Mouse (Mus musculus) lung, adult 2 months (tissue): Measurements from ENCODE around the gene Arhgdia. TPM values are rescaled to one million over a fixed set of nuclear protein-coding genes. Genes with fewer than 3 reads are reported as not detected.
"Not testable (repeated sequence)": the region's sequence is repeated elsewhere in the genome, so short reads cannot be mapped to it uniquely, and the experiment has no call there.

ENCODE experiments used
- DNase-seq: peaks from one replicate; pipeline ENCODE4 v3.0.0; 2022
- H3K4me1 ChIP-seq: fragments of 200-500 bp; 2 replicates; pipeline ENCODE4 v1.6.1; 2011; ENCODE audit warnings: low read length; ENCODE audit not compliant: control insufficient read depth, insufficient read depth
- H3K4me3 ChIP-seq: fragments of 200-500 bp; replicated peaks from 2 replicates; pipeline ENCODE3; 2011; ENCODE audit warnings: low read depth, mild to moderate bottlenecking, control low read depth, low read length; ENCODE audit errors: extremely low read depth
- CTCF ChIP-seq: fragments of 200-500 bp; IDR thresholded peaks from 2 replicates; pipeline ENCODE4 v1.5.1; 2011; ENCODE audit warnings: mild to moderate bottlenecking, low read length, control low read depth; ENCODE audit not compliant: insufficient read depth
- POLR2A ChIP-seq: fragments of 200-500 bp; IDR thresholded peaks from 2 replicates; pipeline ENCODE4 v1.6.1; 2011; ENCODE audit warnings: low read depth, mild to moderate bottlenecking, control low read depth, low read length, borderline replicate concordance; ENCODE audit errors: extremely low read depth
- WGBS: fragments of 180-500 bp; shearing (Covaris S2); methylation state at CpG from one replicate; pipeline ENCODE4 v1.1.7; 2018; 5-methylcytosine and 5-hydroxymethylcytosine counted together
- polyA plus RNA-seq: library from polyadenylated mRNA; depleted of rRNA; stranded (reverse); fragments of >200 nt; gene quantifications from 2 replicates; pipeline ENCODE4 v1.2.3, GENCODE M21; 2012

Gene Arhgdia
- polyA plus RNA-seq, 1 experiment = 890 TPM

DNA sequence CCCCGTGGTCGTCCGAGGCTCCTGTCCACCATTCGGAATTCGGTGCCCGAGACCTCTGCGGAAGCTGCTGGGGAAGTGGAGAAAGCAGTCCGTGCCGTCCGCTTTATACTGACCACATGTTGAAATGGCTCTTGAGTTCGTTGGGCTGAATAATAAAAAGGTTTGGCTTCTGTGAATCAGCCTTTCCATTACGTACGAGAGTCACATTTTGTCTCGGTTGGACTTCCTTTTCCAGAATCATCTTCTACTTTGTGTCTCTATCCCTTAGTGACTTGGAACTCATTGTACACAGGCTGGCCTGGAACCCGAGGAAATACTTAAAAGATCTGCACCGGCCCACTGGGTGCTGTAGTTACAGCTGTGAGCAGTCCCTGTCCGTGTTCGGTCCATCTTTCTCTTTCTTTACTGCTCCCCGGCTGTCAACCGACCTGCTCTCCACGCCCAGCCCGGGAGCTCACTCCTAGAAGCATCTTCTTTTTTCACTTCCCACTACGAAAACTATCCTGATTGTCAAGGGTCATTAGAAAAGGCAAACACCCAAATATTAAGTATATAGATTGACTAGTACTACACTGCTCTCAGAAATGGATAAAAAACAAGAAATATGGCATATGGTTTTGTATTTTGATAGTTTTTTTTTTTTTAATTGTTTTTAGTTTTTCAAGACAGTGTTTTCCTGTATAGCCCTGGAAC lies 7.7 kb downstream of the Arhgdia start:
- no peak for DNase-seq
- whole genome bisulfite sequencing = under 1% methylated on average over 23 of the region's 23 CpGs
- peaks cover 9% of the 10 kb centered on the region for H3K4me1 ChIP-seq
- TF ChIP-seq POLR2A (no peak), CTCF (no peak)
- peak overlapping the region; percentile 85 for H3K4me3 ChIP-seq

DNA sequence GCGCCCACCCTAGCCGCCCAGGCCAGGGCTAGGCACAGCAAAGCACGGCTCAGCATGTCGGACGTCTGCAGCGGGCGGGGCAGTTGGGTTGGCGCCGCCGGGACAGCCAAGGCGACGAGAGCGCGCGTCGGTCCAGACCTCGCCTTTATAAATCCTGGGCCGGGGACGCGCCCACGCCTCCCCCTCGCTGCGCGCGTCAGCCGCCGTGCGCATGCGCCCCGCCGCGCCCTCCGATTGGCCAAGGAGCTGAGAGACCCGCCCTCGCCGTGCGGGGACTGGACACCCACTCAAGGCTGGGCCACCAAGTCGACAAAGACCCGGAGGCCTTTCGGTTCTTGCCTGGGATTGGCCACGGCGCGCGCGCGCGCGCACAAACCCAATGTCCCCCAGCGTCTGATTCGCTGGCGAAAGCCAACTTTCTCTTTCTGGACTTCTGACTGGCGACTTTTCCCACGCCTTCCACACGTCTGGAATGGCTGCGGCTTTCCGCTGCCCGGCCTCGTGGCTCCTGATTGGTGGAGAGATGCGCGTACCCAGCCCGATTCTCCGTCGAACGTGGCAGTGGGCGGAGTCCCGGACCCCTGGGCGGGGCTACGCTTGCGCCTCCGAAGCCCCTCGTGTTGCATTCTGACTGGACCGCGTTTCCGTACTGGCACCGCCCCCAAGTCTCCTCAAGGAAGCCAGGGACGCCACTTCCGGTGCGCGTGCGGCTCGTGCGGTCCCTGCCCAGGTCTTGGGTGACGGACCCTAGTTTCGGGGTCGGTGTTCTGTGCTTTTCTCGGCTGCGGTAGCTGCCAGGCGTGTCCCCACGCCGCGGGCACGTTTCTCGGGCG lies 8.5 kb downstream of the Arhgdia start, which contains the start of gene P4hb:
Gene P4hb, minus strand, starts transcription at position 502 of the 833 bp plus-strand sequence.
- Histone ChIP-seq H3K4me1 (peaks cover 9% of the 10 kb centered on the region), H3K4me3 (peak within 1 kb of the TSS; percentile 97)
- TF ChIP-seq CTCF (no peak), POLR2A (peak; percentile 97)
- WGBS = under 1% methylated on average over 93 of the region's 94 CpGs
- peak; percentile 99 for DNase-seq

DNA sequence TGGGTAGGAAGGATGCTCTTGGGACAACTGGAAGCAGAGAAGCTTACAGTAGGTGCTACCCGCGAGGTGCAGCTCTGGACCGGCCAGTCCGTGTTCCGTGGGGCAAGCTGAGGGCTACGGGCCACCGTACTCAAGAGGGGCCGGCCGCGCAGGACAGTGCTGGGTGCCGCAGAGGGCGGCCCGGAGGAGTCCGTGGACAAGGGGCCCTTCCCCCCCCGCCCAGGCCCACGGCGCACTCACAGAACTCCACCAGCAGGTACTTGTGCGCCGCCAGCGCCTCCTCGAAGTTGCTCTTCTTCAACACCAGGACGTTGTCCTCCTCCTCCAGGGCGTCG lies 9.0 kb downstream of the Arhgdia start:
- no peak for TF ChIP-seq POLR2A
- no peak for TF ChIP-seq CTCF
- WGBS = under 1% methylated on average over 24 of the region's 24 CpGs
- DNase-seq = no peak
- peak overlapping the region; percentile 97 for H3K4me3 ChIP-seq
- H3K4me1 ChIP-seq = peaks cover 9% of the 10 kb centered on the region

DNA sequence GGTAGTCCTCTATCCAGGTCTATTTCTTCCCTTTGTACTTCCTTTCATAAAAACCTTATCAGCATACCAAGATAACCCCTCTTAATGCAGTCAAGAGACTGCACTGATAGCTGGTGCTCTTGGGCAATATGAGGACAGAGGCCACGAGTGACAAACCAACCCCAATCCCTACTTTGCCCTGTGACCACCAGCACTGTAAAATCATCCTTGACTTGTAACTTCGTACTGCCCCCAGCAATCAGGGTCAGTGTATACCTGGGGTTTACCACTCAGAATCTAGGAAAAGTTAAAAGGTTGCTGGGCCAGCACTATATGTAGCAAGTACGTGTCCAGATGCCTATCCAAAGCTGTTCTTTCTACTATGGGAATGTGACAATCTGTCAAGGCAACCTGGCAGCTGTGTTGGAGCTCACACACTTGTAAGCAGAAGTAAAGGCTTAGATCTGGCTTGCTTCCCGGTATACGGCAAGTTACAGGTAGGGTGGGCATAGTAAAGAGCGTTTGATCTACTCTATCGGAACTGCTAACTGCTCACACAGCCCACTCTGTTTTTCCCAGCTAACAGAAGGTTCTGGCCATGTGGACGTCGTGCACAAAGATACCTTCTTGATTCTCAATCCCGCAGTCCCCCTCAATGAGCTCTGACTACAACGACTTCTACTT lies 9.5 kb downstream of the Arhgdia start:
- TF ChIP-seq POLR2A = no peak
- no peak for TF ChIP-seq CTCF
- peak overlapping the region; percentile 97 for H3K4me3 ChIP-seq
- DNase-seq = no peak
- 6% methylated on average over 11 of the region's 11 CpGs for WGBS
- H3K4me1 ChIP-seq = peaks cover 9% of the 10 kb centered on the region

DNA sequence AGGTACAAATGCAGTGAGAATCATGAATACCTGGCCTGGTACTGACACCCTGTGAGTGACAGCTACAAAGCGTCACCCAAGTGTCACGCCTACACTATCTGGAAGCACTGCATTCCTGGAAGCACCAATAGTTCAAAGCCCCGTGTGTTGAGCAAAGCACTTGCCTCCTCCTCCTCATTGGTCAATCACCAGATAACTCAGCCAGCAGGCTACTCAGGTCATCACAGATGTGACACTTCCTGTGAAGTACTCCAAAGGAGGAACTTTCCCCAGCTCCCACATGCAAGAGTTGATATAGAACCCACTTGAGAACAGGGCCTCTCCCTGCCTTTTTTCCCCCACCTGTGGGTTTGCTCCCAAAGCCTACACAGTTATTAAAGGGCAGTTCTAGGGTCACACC lies 10.3 kb downstream of the Arhgdia start:
- DNase-seq = no peak
- Histone ChIP-seq H3K4me3 (no peak overlapping the region), H3K4me1 (peaks cover 9% of the 10 kb centered on the region)
- TF ChIP-seq POLR2A (no peak), CTCF (no peak)
- 45% methylated on average over 3 of the region's 3 CpGs for WGBS

DNA sequence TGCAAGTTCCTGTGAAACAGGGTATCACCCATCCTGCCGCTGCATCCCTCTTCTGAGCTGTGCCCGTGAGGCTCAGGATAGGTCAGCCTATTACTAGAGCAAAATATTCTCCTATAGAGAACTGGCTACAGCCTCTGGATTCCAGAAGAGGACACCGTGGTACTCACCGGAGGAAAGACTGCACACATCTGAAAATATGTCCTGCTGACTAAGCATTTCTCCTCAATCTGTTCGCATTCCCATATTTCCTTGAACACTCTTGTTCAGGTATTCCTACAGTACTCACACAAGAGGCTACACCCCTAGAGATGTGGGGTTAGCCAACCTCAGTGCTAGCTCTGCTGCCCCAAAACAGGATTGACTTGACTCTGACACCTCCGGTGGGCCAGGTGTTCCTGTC lies 13.1 kb downstream of the Arhgdia start:
- Histone ChIP-seq H3K4me3 (no peak overlapping the region), H3K4me1 (peaks cover 6% of the 10 kb centered on the region)
- no peak for TF ChIP-seq CTCF
- no peak for TF ChIP-seq POLR2A
- DNase-seq = no peak
- WGBS = 85% methylated on average over 6 of the region's 6 CpGs

DNA sequence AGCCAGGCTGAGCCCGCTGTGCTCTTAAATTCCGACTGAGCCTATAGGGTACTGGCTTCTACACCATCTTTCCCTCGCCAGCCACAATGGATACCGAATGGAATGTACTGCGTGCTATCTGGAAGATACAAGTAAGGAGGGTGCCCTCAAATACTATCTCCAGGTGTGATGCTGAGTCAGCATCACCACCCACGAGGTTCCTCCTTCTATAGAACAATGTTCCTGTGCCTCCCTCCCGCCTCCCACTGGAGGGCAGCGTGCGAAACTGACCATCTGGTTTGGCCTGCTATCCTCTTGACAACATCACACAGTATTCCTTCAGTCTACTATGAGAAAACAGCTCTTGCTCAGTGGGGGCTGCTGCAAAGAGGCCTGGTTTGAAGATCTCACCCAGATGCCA lies 16.3 kb downstream of the Arhgdia start:
- Histone ChIP-seq H3K4me1 (no peaks in the 10 kb centered on the region), H3K4me3 (no peak overlapping the region)
- no peak for DNase-seq
- WGBS = 81% methylated on average over 9 of the region's 9 CpGs
- TF ChIP-seq CTCF (no peak), POLR2A (no peak)

DNA sequence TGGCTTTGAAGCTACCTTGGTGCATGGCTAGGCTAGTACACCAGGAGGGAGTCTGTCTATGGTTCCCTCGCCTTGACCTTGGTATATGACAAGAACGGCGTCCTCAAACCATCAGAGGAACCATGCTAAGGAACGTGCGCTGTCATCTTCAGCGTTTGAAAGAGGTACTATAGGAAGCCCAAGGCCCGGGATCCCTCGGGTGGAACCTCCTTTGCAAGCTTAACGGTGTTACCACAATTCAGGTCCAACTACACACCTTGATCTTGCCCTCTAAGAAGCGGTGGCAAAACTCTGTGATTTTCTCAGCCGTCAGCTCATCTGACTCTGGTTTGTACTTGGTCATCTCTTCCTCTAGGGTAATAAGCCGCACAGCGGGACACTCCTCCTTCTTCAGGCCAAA lies 18.5 kb downstream of the Arhgdia start:
- H3K4me3 ChIP-seq = no peak overlapping the region
- 94% methylated on average over 13 of the region's 13 CpGs for WGBS
- DNase-seq = no peak
- no peaks in the 10 kb centered on the region for H3K4me1 ChIP-seq
- TF ChIP-seq POLR2A = no peak
- no peak for TF ChIP-seq CTCF

DNA sequence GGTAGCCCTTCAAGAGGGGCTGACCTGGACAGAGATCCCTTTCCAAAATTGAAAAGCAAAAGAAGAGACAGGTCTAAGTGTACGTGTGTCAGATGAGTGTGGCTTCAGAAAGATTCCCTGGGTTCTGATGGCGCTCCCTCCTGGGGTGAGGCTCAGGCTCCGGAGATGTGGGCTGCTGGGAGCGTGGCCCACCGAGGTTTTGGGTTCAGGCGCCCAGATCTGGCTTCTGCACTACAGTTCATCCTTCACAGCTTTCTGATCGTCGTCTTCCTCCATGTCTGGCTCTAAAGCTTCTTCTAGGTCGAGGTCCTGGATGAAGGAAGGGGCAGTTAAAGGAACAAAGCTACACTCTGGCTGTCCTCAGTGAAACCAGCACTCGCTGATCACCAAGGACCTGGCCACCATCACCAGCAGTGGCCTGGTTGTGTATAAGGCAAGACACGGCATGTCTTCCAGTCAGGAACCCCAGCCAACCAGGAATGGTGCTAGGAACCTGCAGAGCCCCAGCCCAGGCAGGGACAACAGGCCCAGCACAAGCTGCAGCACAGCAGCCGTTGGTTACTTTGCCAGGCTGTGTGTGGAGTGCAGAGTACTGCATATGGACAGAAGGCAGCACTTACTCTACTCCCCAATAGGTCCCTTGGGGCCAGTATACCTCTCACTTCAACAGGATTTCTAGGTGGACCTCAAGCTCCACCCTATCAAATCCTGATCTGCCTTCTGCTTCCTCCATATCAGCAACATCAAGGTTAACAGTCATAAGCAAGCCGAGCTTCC lies 20.3 kb downstream of the Arhgdia start:
- no peaks in the 10 kb centered on the region for H3K4me1 ChIP-seq
- H3K4me3 ChIP-seq = no peak overlapping the region
- no peak for DNase-seq
- 90% methylated on average over 13 of the region's 13 CpGs for WGBS
- no peak for TF ChIP-seq POLR2A
- no peak for TF ChIP-seq CTCF

DNA sequence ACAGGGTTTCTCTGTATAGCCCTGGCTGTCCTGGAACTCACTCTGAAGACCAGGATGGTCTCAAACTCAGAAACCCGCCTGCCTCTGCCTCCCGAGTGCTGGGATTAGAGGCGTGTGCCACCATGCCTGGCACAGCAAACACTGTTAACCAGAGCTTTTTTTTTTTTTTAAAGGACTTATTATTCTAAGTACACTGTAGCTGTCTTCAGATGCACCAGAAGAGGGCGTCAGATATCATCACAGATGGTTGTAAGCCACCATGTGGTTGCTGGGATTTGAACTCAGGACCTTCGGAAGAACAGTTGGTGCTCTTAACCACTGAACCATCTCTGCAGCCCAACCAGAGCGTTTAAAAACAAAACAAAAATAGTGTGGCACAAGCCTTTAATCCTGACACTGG lies 22.6 kb downstream of the Arhgdia start:
- 91% methylated on average over 6 of the region's 6 CpGs for WGBS
- not testable (repeated sequence) for H3K4me3 ChIP-seq, H3K4me1 ChIP-seq, DNase-seq
